ENCODE assay signal across 9 mouse cellular contexts in the genomic region with DNA sequence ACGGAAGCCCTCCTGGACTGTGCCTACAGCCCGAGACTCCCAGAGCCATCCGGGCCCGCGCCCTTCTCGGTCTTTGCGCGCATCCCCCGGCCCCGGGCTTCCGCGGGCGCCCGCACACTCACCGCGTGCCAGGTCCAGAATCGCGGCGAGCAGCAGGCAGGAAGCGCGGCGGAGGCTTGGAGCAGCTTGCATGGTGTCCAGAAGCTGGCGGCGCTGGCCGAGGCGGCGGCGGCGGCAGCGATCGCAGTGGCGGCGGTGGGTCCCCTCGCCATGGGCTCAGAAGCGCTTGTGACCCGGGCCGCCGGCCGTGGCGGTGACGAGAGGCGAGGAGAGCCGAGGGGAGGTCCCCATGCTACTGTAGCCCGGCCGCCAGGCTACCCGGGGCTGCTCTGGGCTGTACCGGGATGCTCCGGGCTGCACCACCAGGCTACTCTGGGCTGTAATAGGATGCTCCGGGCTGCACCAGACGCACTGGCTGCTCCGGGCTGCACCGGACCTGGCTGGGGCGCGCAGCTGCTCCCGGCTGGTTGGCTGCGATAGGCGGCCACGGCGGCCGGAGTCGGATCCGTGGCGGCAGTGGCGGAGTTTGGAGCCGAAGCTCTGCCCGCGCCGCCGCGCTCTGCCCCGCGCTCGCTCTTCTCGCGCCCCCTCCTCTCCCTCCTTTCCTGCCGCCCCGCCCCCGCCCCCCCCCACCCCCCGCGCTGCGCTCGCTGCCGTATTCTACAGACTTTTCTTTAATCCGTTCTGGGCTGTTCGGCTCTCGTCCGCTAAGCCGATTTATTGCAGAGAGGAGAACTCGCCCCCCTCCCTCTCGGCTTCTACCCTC. TPM values are rescaled to one million over a fixed set of nuclear protein-coding genes. Genes with fewer than 3 reads are reported as not detected.
DNase-seq lines count a peak whose midpoint lies in the region; ATAC-seq lines count a peak whose summit lies in the region.
"Had no signal": no experiment of that assay in that cellular context is flagged by ENCODE, and none has a peak within 500 bp of the region (broad histone marks: within the 10 kb centered on the region; RNA-seq: fewer than 3 reads in every experiment).

A gene (minus strand): TSS at position 605 of the 826 bp plus-strand sequence.

- H3K27me3 ChIP-seq in hindbrain, embryonic 16.5 days (replicated peaks; ENCODE audit: control insufficient read depth, insufficient read depth, low read length): peaks cover 16% of the 10 kb centered on the region

- H3K4me1 ChIP-seq in hindbrain, embryonic 16.5 days (ENCODE audit: control insufficient read depth, insufficient read depth, low read depth, low read length): peaks cover 30% of the 10 kb centered on the region

- peak within 1 kb of the TSS; percentile 80 for H3K4me2 ChIP-seq in hindbrain, embryonic 16.5 days (ENCODE audit: low read length)

- H3K4me3 ChIP-seq in hindbrain, embryonic 16.5 days (ENCODE audit: low read length): peak within 1 kb of the TSS; percentile 77
- H3K4me3 ChIP-seq: myocyte had no signal

- H3K27ac ChIP-seq in hindbrain, embryonic 16.5 days (ENCODE audit: low read depth, low read length): peak within 1 kb of the TSS; percentile 85

- no peaks in the 10 kb centered on the region for H3K9me3 ChIP-seq in hindbrain, embryonic 16.5 days (ENCODE audit: control insufficient read depth, low read length)

- H3K36me3 ChIP-seq in hindbrain, embryonic 16.5 days (ENCODE audit: control insufficient read depth, insufficient read depth, low read length): no peaks in the 10 kb centered on the region

- DNase-seq in adrenal gland, postnatal 10 days: peak; percentile 47
- no peak for DNase-seq in adrenal gland, adult 8-10 months
- peak; percentile 61 to 67 for DNase-seq in right cerebral cortex, postnatal 10 days (ENCODE audit: low spot score in 2 of 2)
- no peak for DNase-seq in right cerebral cortex, postnatal 36 days (ENCODE audit: low spot score in 2 of 2)
- DNase-seq in mesoderm, embryonic 11.5 days (ENCODE audit: low read depth, low spot score): peak; percentile 51
- no peak for DNase-seq in urinary bladder, adult 18-20 months (ENCODE audit: low spot score in 2 of 2)
- DNase-seq in T-cell, adult 2 months (ENCODE audit: low spot score): no peak

- ATAC-seq in hindbrain, embryonic 16.5 days: peak; percentile 75

- peak within 1 kb of the TSS; percentile 85 for H3K9ac ChIP-seq in hindbrain, embryonic 16.5 days (ENCODE audit: low read depth, low read length)

- under 1% methylated on average over 52 of the region's 90 CpGs for WGBS in hindbrain, embryonic 16.5 days

RNA-seq across cellular contexts. Expression of the gene that starts here (rescaled TPM):
- 1 to 10 TPM; 7.0 to 9.8 TPM for total RNA-seq in adrenal gland, postnatal 10 days (2021)
- total RNA-seq in adrenal gland, adult 8-10 months (2022): 1 to 10 TPM in 3 of 4 experiments, under 1 TPM in 1; 0.46 to 1.7 (median 1.2) TPM
- polyA plus RNA-seq in hindbrain, embryonic 16.5 days (2015; fragmentation: Nextera tagmentation; extraction: Ambion mirVana): 102 and 109 TPM in 2 replicates
- polyA plus RNA-seq: myocyte had no signal

Comparison
In these comparisons a context has a peak if more than half of its experiments do, and no peak if none do; other contexts are left out.
1. DNase-seq: peak in adrenal gland, postnatal 10 days (single experiment), right cerebral cortex, postnatal 10 days (2 of 2) and mesoderm, embryonic 11.5 days (single experiment); none in adrenal gland, adult 8-10 months (single experiment), right cerebral cortex, postnatal 36 days (0 of 2), urinary bladder, adult 18-20 months (0 of 2) and T-cell, adult 2 months (single experiment).